In the genomic region with DNA sequence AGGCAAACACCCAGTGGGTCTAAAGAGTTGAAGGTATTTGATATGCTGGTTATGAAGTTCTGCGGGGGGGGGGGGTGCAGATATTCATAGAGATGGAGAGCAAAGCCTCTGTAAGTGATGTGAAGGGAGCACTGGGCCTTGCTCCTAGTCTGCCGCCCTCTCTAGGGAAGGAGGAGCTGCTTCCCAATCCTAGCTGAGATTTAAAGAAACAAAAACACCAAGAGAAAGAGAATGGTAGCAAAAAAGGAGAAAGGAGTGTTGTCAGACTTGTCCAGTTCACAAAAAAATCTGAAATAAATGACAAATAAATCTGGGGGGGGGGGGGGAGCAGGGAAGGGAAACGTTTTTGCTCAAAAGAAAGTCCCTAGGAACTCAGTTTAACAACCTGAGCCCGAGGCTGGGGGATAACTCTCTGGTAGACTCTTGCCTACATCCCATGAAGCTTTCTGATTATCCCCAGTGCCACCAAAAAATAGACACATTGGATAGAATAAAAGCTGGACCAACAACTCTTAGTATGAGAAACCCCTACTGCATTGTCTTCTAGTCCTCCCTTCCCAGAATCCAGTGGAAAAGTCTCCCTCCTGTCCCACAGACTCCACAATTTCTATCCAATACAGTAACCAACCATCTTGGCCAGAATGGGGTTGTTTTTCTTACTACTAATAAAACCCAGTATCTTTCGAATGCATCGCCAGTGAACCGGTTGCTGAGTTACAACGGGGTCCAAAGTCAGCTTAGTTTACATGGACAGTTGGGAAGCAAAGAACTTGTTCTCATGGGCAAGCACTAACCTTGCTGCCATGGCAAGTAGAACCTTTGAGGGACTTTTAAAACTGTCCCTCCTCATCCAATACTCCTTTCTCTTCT, we compare ENCODE assay signal across 16 mouse cellular contexts. TPM values are rescaled to one million over a fixed set of nuclear protein-coding genes. Genes with fewer than 3 reads are reported as not detected.
A peak's percentile ranks its signal among the peaks of the same experiment; 100 is the strongest.
DNase-seq lines count a peak whose midpoint lies in the region; ATAC-seq and TF ChIP-seq lines count a peak whose summit lies in the region.
"Had no signal": no experiment of that assay in that cellular context is flagged by ENCODE, and none has a peak within 500 bp of the region (broad histone marks: within the 10 kb centered on the region; RNA-seq: fewer than 3 reads in every experiment).

No protein-coding gene starts in this region.

- TF ChIP-seq EP300 in stomach, postnatal 0 days (optimal IDR thresholded peaks at IDR 0.05) = no peak

- H3K36me3 ChIP-seq in forebrain, embryonic 13.5 days (ENCODE audit: poor library complexity, severe bottlenecking) = no peaks in the 10 kb centered on the region
- no peaks in the 10 kb centered on the region for H3K36me3 ChIP-seq in hindbrain, embryonic 16.5 days (ENCODE audit: control insufficient read depth, insufficient read depth, low read length)
- no peaks in the 10 kb centered on the region for H3K36me3 ChIP-seq in midbrain, postnatal 0 days (ENCODE audit: insufficient read depth, low read length)
- no peaks in the 10 kb centered on the region for H3K36me3 ChIP-seq in stomach, postnatal 0 days (ENCODE audit: control insufficient read depth, insufficient read depth, low read length)
- H3K36me3 ChIP-seq: embryonic facial prominence, embryonic 13.5 days; liver, embryonic 13.5 days had no signal

- WGBS in forebrain, embryonic 13.5 days = 4% methylated on average over 8 of the region's 8 CpGs
- 9% methylated on average over 8 of the region's 8 CpGs for WGBS in hindbrain, embryonic 16.5 days
- WGBS in midbrain, postnatal 0 days = 10% methylated on average over 8 of the region's 8 CpGs
- WGBS in stomach, postnatal 0 days = 3% methylated on average over 8 of the region's 8 CpGs

- H3K4me2 ChIP-seq in forebrain, embryonic 13.5 days = peak overlapping the region; percentile 69
- peak overlapping the region; percentile 47 for H3K4me2 ChIP-seq in hindbrain, embryonic 16.5 days (ENCODE audit: low read length)
- H3K4me2 ChIP-seq in midbrain, postnatal 0 days (ENCODE audit: low read depth, low read length, poor library complexity, severe bottlenecking) = no peak overlapping the region
- no peak overlapping the region for H3K4me2 ChIP-seq in stomach, postnatal 0 days (replicated peaks; ENCODE audit: low read depth)
- H3K4me2 ChIP-seq: embryonic facial prominence, embryonic 13.5 days; liver, embryonic 13.5 days had no signal

- H3K9ac ChIP-seq in forebrain, embryonic 13.5 days = peak overlapping the region; percentile 44; the same call in 1 of the 2 replicates
- H3K9ac ChIP-seq in hindbrain, embryonic 16.5 days (ENCODE audit: low read depth, low read length) = no peak overlapping the region
- H3K9ac ChIP-seq in midbrain, postnatal 0 days (replicated peaks; ENCODE audit: low read length, poor library complexity, severe bottlenecking) = no peak overlapping the region
- H3K9ac ChIP-seq in stomach, postnatal 0 days (ENCODE audit: low read length) = no peak overlapping the region
- H3K9ac ChIP-seq: embryonic facial prominence, embryonic 13.5 days; liver, embryonic 13.5 days had no signal

- peak; percentile 54 to 66 for DNase-seq in cerebellum, postnatal 10 days
- no peak for DNase-seq in cerebellum, adult 18-20 months
- no peak for DNase-seq in midbrain, postnatal 0 days (ENCODE audit: low spot score)
- no peak for DNase-seq in thymus, postnatal 36 days
- DNase-seq in stomach, postnatal 0 days (ENCODE audit: low spot score) = no peak
- DNase-seq in embryo, embryonic 11 days = no peak
- DNase-seq: adrenal gland, postnatal 14 days; heart, postnatal 14 days; kidney, adult 2 months; liver, embryonic 13.5 days; lung, postnatal 4 days had no signal

- no peak overlapping the region for H3K4me3 ChIP-seq in forebrain, embryonic 13.5 days
- no peak overlapping the region for H3K4me3 ChIP-seq in hindbrain, embryonic 16.5 days (ENCODE audit: low read length)
- H3K4me3 ChIP-seq in midbrain, postnatal 0 days (ENCODE audit: low read depth, low read length) = no peak overlapping the region
- no peak overlapping the region for H3K4me3 ChIP-seq in stomach, postnatal 0 days (ENCODE audit: low read depth, low read length)
- H3K4me3 ChIP-seq: embryonic facial prominence, embryonic 13.5 days; liver, embryonic 13.5 days had no signal

- peaks cover 40% of the 10 kb centered on the region for H3K4me1 ChIP-seq in forebrain, embryonic 13.5 days
- H3K4me1 ChIP-seq in hindbrain, embryonic 16.5 days (ENCODE audit: control insufficient read depth, insufficient read depth, low read depth, low read length) = no peaks in the 10 kb centered on the region; the same call in 1 of the 2 replicates
- H3K4me1 ChIP-seq in midbrain, postnatal 0 days (ENCODE audit: insufficient read depth, low read length) = no peaks in the 10 kb centered on the region
- H3K4me1 ChIP-seq in stomach, postnatal 0 days (replicated peaks; ENCODE audit: control insufficient read depth, insufficient read depth) = no peaks in the 10 kb centered on the region
- H3K4me1 ChIP-seq: liver, embryonic 13.5 days had no signal

- peaks cover 94% of the 10 kb centered on the region for H3K27me3 ChIP-seq in forebrain, embryonic 13.5 days
- peaks cover 33% of the 10 kb centered on the region for H3K27me3 ChIP-seq in hindbrain, embryonic 16.5 days (replicated peaks; ENCODE audit: control insufficient read depth, insufficient read depth, low read length)
- H3K27me3 ChIP-seq in midbrain, postnatal 0 days (ENCODE audit: insufficient read depth, low read length) = peaks cover 66% of the 10 kb centered on the region
- peaks cover 57% of the 10 kb centered on the region for H3K27me3 ChIP-seq in stomach, postnatal 0 days (ENCODE audit: control insufficient read depth, insufficient read depth, low read length)

- peak overlapping the region; percentile 94 for H3K27ac ChIP-seq in forebrain, embryonic 13.5 days
- peak overlapping the region; percentile 79 for H3K27ac ChIP-seq in hindbrain, embryonic 16.5 days (ENCODE audit: low read depth, low read length)
- peak overlapping the region; percentile 34 for H3K27ac ChIP-seq in midbrain, postnatal 0 days (ENCODE audit: low read depth, low read length)
- no peak overlapping the region for H3K27ac ChIP-seq in stomach, postnatal 0 days (replicated peaks)
- H3K27ac ChIP-seq: embryonic facial prominence, embryonic 13.5 days; liver, embryonic 13.5 days had no signal

- no peak for ATAC-seq in forebrain, embryonic 13.5 days
- no peak for ATAC-seq in hindbrain, embryonic 16.5 days
- no peak for ATAC-seq in midbrain, postnatal 0 days (ENCODE audit: low FRiP score)
- ATAC-seq in stomach, postnatal 0 days (ENCODE audit: low FRiP score, low TSS enrichment) = no peak

- H3K9me3 ChIP-seq in forebrain, embryonic 13.5 days (replicated peaks) = no peaks in the 10 kb centered on the region
- H3K9me3 ChIP-seq in hindbrain, embryonic 16.5 days (ENCODE audit: control insufficient read depth, low read length) = no peaks in the 10 kb centered on the region
- no peaks in the 10 kb centered on the region for H3K9me3 ChIP-seq in midbrain, postnatal 0 days (ENCODE audit: low read length)
- H3K9me3 ChIP-seq in stomach, postnatal 0 days (ENCODE audit: control insufficient read depth, low read length) = no peaks in the 10 kb centered on the region
- H3K9me3 ChIP-seq: embryonic facial prominence, embryonic 13.5 days; liver, embryonic 13.5 days had no signal

- no peak for TF ChIP-seq CTCF in midbrain, postnatal 0 days (IDR thresholded peaks at IDR 0.05)
- no peak for TF ChIP-seq CTCF in stomach, postnatal 0 days (IDR thresholded peaks at IDR 0.05; ENCODE audit: low read depth)

RNA-seq across cellular contexts. Expression of gene Zic1, which starts 20.2 kb away (rescaled TPM):
- polyA plus RNA-seq in forebrain, embryonic 13.5 days (2015; fragmentation: Nextera tagmentation; extraction: Ambion mirVana) = 10.8 and 15.1 TPM in 2 replicates
- polyA plus RNA-seq in hindbrain, embryonic 16.5 days (2015; fragmentation: Nextera tagmentation; extraction: Ambion mirVana) = 11.4 and 14.6 TPM in 2 replicates
- total RNA-seq in midbrain, postnatal 0 days (2014; rRNA removed) = 91.8 and 146 TPM in 2 replicates
- 4.1 and 8.2 TPM in 2 replicates for polyA plus RNA-seq in midbrain, postnatal 0 days (2015; fragmentation: Nextera tagmentation; extraction: Ambion mirVana)
- not detected in 2 replicates for polyA plus RNA-seq in stomach, postnatal 0 days (2015; fragmentation: Nextera tagmentation; extraction: Ambion mirVana)
- total RNA-seq: adrenal gland, postnatal 14 days; granulocyte monocyte progenitor cell, adult 5-6 weeks; heart, postnatal 14 days had no signal
- polyA plus RNA-seq: kidney, adult 2 months; spleen, adult 2 months had no signal

RNA-seq across cellular contexts. Expression of gene Zic4, which starts 23.6 kb away (rescaled TPM):
- 48.4 and 62.0 TPM in 2 replicates for polyA plus RNA-seq in forebrain, embryonic 13.5 days (2015; fragmentation: Nextera tagmentation; extraction: Ambion mirVana)
- polyA plus RNA-seq in hindbrain, embryonic 16.5 days (2015; fragmentation: Nextera tagmentation; extraction: Ambion mirVana) = 62.4 and 67.4 TPM in 2 replicates
- 54.7 and 73.4 TPM in 2 replicates for total RNA-seq in midbrain, postnatal 0 days (2014; rRNA removed)
- polyA plus RNA-seq in midbrain, postnatal 0 days (2015; fragmentation: Nextera tagmentation; extraction: Ambion mirVana) = 22.2 and 33.5 TPM in 2 replicates
- polyA plus RNA-seq in stomach, postnatal 0 days (2015; fragmentation: Nextera tagmentation; extraction: Ambion mirVana) = not detected in 2 replicates
- total RNA-seq: adrenal gland, postnatal 14 days; granulocyte monocyte progenitor cell, adult 5-6 weeks; heart, postnatal 14 days had no signal
- polyA plus RNA-seq: kidney, adult 2 months; liver, embryonic 13.5 days; spleen, adult 2 months had no signal

Comparison
In these comparisons a context has a peak if more than half of its experiments do, and no peak if none do; other contexts are left out.
1. DNase-seq: peak in cerebellum, postnatal 10 days (2 of 2); none in cerebellum, adult 18-20 months (0 of 2), midbrain, postnatal 0 days (single experiment), thymus, postnatal 36 days (0 of 2), stomach, postnatal 0 days (single experiment) and embryo, embryonic 11 days (single experiment).
2. H3K4me2 ChIP-seq: peak in forebrain, embryonic 13.5 days (single experiment) and hindbrain, embryonic 16.5 days (single experiment); none in midbrain, postnatal 0 days (single experiment) and stomach, postnatal 0 days (single experiment).
3. RNA of gene Zic4, which starts 23.6 kb away (polyA plus RNA-seq): 62.4 to 67.4 TPM in hindbrain, embryonic 16.5 days, 48.4 to 62.0 TPM in forebrain, embryonic 13.5 days and 22.2 to 33.5 TPM in midbrain, postnatal 0 days; not detected in stomach, postnatal 0 days; every median in the first group is over 10 times any median in the second.